Mouse (Mus musculus): Measurements from ENCODE around the gene Inpp5d. TPM values are rescaled to one million over a fixed set of nuclear protein-coding genes. Genes with fewer than 3 reads are reported as not detected.

The Inpp5d gene
- total and polyA plus RNA-seq, 2 experiments from 2014 or later: 3.1 to 6.4 TPM

DNA sequence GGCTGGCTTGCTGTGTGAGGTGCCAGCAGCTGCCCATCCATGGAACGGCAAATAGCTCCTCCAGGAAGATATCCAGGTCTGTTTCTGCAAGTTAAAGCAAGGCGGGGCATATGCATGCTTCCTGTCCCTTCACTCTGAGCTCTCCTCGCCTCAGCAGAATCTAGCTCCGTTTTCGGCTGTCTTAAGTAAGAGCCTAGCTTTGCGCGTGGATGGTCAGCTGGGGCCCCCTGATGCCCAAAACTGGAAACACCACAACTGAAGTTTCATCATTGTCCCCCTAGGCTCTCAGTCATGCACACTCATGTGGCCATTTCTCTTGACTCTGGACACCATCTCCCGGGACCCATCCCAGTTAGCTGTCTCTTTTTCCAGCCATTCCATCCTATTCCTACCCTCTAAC, 101.3 kb downstream of the Inpp5d start:
- H3K9me3 ChIP-seq (ENCODE audit: low read length): no peaks in the 10 kb centered on the region
- no peak for ATAC-seq (ENCODE audit: low FRiP score)
- H3K9ac ChIP-seq (replicated peaks; ENCODE audit: low read length, poor library complexity, severe bottlenecking): no peak overlapping the region
- no peaks in the 10 kb centered on the region for H3K36me3 ChIP-seq (ENCODE audit: insufficient read depth, low read length)
- H3K27ac ChIP-seq (ENCODE audit: low read depth, low read length): no peak overlapping the region
- H3K4me3 ChIP-seq (ENCODE audit: low read depth, low read length): no peak overlapping the region
- DNase-seq (ENCODE audit: low spot score): peak; percentile 76
- no peaks in the 10 kb centered on the region for H3K4me1 ChIP-seq (ENCODE audit: insufficient read depth, low read length)
- no peaks in the 10 kb centered on the region for H3K27me3 ChIP-seq (ENCODE audit: insufficient read depth, low read length)
- 37% methylated on average over 8 of the region's 8 CpGs for WGBS
- TF ChIP-seq CTCF (IDR thresholded peaks at IDR 0.05): peak; percentile 83
- no peak overlapping the region for H3K4me2 ChIP-seq (ENCODE audit: low read depth, low read length, poor library complexity, severe bottlenecking)

GRCm38 (mm10) chr1:87722081-87722480, 102.0 kb downstream of the Inpp5d start:
- no peaks in the 10 kb centered on the region for H3K9me3 ChIP-seq (ENCODE audit: low read length)
- no peak overlapping the region for H3K4me2 ChIP-seq (ENCODE audit: low read depth, low read length, poor library complexity, severe bottlenecking)
- 57% methylated on average over 2 of the region's 2 CpGs for WGBS
- DNase-seq (ENCODE audit: low spot score) (no peak), ATAC-seq (ENCODE audit: low FRiP score) (no peak)
- no peaks in the 10 kb centered on the region for H3K36me3 ChIP-seq (ENCODE audit: insufficient read depth, low read length)
- TF ChIP-seq CTCF (IDR thresholded peaks at IDR 0.05): no peak
- H3K4me3 ChIP-seq (ENCODE audit: low read depth, low read length): no peak overlapping the region
- H3K27me3 ChIP-seq (ENCODE audit: insufficient read depth, low read length): no peaks in the 10 kb centered on the region
- H3K4me1 ChIP-seq (ENCODE audit: insufficient read depth, low read length): no peaks in the 10 kb centered on the region
- no peak overlapping the region for H3K27ac ChIP-seq (ENCODE audit: low read depth, low read length)
- no peak overlapping the region for H3K9ac ChIP-seq (replicated peaks; ENCODE audit: low read length, poor library complexity, severe bottlenecking)

- no peak for DNase-seq (ENCODE audit: low spot score)
- no peak for TF ChIP-seq CTCF (IDR thresholded peaks at IDR 0.05)
- H3K9ac ChIP-seq (replicated peaks; ENCODE audit: low read length, poor library complexity, severe bottlenecking): no peak overlapping the region
- no peak overlapping the region for H3K4me3 ChIP-seq (ENCODE audit: low read depth, low read length)
- 82% methylated on average over 4 of the region's 4 CpGs for WGBS
- no peaks in the 10 kb centered on the region for H3K36me3 ChIP-seq (ENCODE audit: insufficient read depth, low read length)
- no peaks in the 10 kb centered on the region for H3K9me3 ChIP-seq (ENCODE audit: low read length)
- H3K27me3 ChIP-seq (ENCODE audit: insufficient read depth, low read length): no peaks in the 10 kb centered on the region
- ATAC-seq (ENCODE audit: low FRiP score): no peak
- H3K4me1 ChIP-seq (ENCODE audit: insufficient read depth, low read length): no peaks in the 10 kb centered on the region
- no peak overlapping the region for H3K27ac ChIP-seq (ENCODE audit: low read depth, low read length)
- H3K4me2 ChIP-seq (ENCODE audit: low read depth, low read length, poor library complexity, severe bottlenecking): no peak overlapping the region
Measured at GRCm38 (mm10) chr1:87723351-87723750, 103.2 kb downstream of the Inpp5d start.

DNA sequence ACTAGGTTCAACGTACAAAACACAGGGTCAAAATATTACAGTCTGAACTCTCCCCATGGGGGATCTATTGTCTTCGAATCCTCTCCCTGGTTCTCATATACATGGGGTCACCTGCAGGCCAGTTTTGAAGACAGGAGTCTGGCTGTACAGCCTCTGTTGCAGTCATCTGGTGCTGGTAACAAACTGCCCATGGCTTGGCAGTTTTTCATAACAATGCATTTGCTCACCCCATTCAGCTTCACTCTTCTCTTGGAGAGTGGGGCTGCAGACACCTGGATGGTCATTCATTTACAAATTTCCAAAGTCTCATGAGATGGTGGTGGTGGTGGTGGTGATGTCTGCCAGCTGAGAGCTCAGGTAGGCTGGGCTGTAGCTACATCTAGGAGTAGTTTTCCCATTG, 109.0 kb downstream of the Inpp5d start:
- Histone ChIP-seq H3K9me3 (ENCODE audit: low read length) (no peaks in the 10 kb centered on the region), H3K27ac (ENCODE audit: low read depth, low read length) (no peak overlapping the region), H3K36me3 (ENCODE audit: insufficient read depth, low read length) (peaks cover 5% of the 10 kb centered on the region; the same call in 1 of the 2 replicates), H3K4me2 (ENCODE audit: low read depth, low read length, poor library complexity, severe bottlenecking) (no peak overlapping the region), H3K27me3 (ENCODE audit: insufficient read depth, low read length) (no peaks in the 10 kb centered on the region), H3K4me1 (ENCODE audit: insufficient read depth, low read length) (no peaks in the 10 kb centered on the region), H3K4me3 (ENCODE audit: low read depth, low read length) (no peak overlapping the region), H3K9ac (replicated peaks; ENCODE audit: low read length, poor library complexity, severe bottlenecking) (no peak overlapping the region)
- 77% methylated on average over 2 of the region's 2 CpGs for WGBS
- DNase-seq (ENCODE audit: low spot score): no peak
- no peak for ATAC-seq (ENCODE audit: low FRiP score)
- no peak for TF ChIP-seq CTCF (IDR thresholded peaks at IDR 0.05)

DNA sequence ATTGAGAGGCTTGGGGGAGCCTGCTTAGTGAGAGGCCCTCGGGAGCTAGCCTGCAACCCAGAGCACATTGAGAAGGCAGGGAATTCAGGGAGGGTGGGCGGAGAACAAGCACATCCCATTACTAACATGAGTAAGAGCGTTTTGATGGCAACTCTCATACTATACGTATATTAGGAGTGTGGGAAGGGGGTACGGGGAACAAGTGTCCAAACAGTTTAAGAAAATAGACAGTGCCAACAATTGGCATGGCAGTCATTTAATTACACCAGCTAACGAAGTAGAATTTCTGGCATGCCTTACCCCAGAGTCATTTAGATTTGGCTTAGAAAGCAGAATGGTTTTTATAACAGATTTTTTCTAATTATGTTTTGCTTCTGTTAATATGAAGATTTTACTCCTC, 109.7 kb downstream of the Inpp5d start:
- Histone ChIP-seq H3K27ac (ENCODE audit: low read depth, low read length) (no peak overlapping the region), H3K4me2 (ENCODE audit: low read depth, low read length, poor library complexity, severe bottlenecking) (no peak overlapping the region), H3K27me3 (ENCODE audit: insufficient read depth, low read length) (no peaks in the 10 kb centered on the region), H3K9ac (replicated peaks; ENCODE audit: low read length, poor library complexity, severe bottlenecking) (no peak overlapping the region), H3K4me1 (ENCODE audit: insufficient read depth, low read length) (no peaks in the 10 kb centered on the region), H3K9me3 (ENCODE audit: low read length) (no peaks in the 10 kb centered on the region), H3K36me3 (ENCODE audit: insufficient read depth, low read length) (peaks cover 5% of the 10 kb centered on the region; the same call in 1 of the 2 replicates), H3K4me3 (ENCODE audit: low read depth, low read length) (no peak overlapping the region)
- no peak for TF ChIP-seq CTCF (IDR thresholded peaks at IDR 0.05)
- 87% methylated on average over 6 of the region's 6 CpGs for WGBS
- DNase-seq (ENCODE audit: low spot score) (no peak), ATAC-seq (ENCODE audit: low FRiP score) (no peak)

GRCm38 (mm10) chr1:87730271-87730670, 110.2 kb downstream of the Inpp5d start:
- ATAC-seq (ENCODE audit: low FRiP score): no peak
- no peaks in the 10 kb centered on the region for H3K27me3 ChIP-seq (ENCODE audit: insufficient read depth, low read length)
- H3K4me3 ChIP-seq (ENCODE audit: low read depth, low read length): no peak overlapping the region
- no peaks in the 10 kb centered on the region for H3K9me3 ChIP-seq (ENCODE audit: low read length)
- no peak for DNase-seq (ENCODE audit: low spot score)
- no peaks in the 10 kb centered on the region for H3K4me1 ChIP-seq (ENCODE audit: insufficient read depth, low read length)
- peaks cover 5% of the 10 kb centered on the region; the same call in 1 of the 2 replicates for H3K36me3 ChIP-seq (ENCODE audit: insufficient read depth, low read length)
- H3K27ac ChIP-seq (ENCODE audit: low read depth, low read length): no peak overlapping the region
- WGBS: 88% methylated on average over 7 of the region's 7 CpGs
- H3K9ac ChIP-seq (replicated peaks; ENCODE audit: low read length, poor library complexity, severe bottlenecking): no peak overlapping the region
- TF ChIP-seq CTCF (IDR thresholded peaks at IDR 0.05): no peak
- H3K4me2 ChIP-seq (ENCODE audit: low read depth, low read length, poor library complexity, severe bottlenecking): no peak overlapping the region

Data from midbrain, postnatal 0 days (tissue).